Mouse (Mus musculus): ENCODE measurements around the gene Slc9a7. TPM values are rescaled to one million over a fixed set of nuclear protein-coding genes. Genes with fewer than 3 reads are reported as not detected.

Slc9a7 gene
- polyA plus RNA-seq, 1 experiment from 2014 or later = 0.48 TPM

GRCm38 (mm10) chrX:20125481-20125880, 166.1 kb downstream of the Slc9a7 start:
- Histone ChIP-seq H3K9ac (ENCODE audit: low read depth, low read length) (no peak overlapping the region), H3K4me2 (no peak overlapping the region), H3K27ac (ENCODE audit: low read depth, low read length) (no peak overlapping the region), H3K36me3 (ENCODE audit: control insufficient read depth, insufficient read depth, low read length) (no peaks in the 10 kb centered on the region), H3K4me1 (replicated peaks; ENCODE audit: control insufficient read depth, insufficient read depth, low read length) (no peaks in the 10 kb centered on the region), H3K9me3 (ENCODE audit: control insufficient read depth, low read length) (no peaks in the 10 kb centered on the region), H3K4me3 (ENCODE audit: low read depth, low read length) (no peak overlapping the region), H3K27me3 (replicated peaks; ENCODE audit: control insufficient read depth, insufficient read depth, low read length) (no peaks in the 10 kb centered on the region)
- ATAC-seq (replicated peaks; ENCODE audit: low FRiP score) = no peak
- no peak for DNase-seq (ENCODE audit: low spot score)
- 75% methylated on average over 2 of the region's 2 CpGs for WGBS

GRCm38 (mm10) chrX:20117717-20118116, 173.9 kb downstream of the Slc9a7 start:
- Histone ChIP-seq H3K27ac (ENCODE audit: low read depth, low read length) (no peak overlapping the region), H3K4me2 (no peak overlapping the region), H3K4me3 (ENCODE audit: low read depth, low read length) (no peak overlapping the region), H3K27me3 (replicated peaks; ENCODE audit: control insufficient read depth, insufficient read depth, low read length) (no peaks in the 10 kb centered on the region), H3K4me1 (replicated peaks; ENCODE audit: control insufficient read depth, insufficient read depth, low read length) (no peaks in the 10 kb centered on the region), H3K36me3 (ENCODE audit: control insufficient read depth, insufficient read depth, low read length) (no peaks in the 10 kb centered on the region), H3K9ac (ENCODE audit: low read depth, low read length) (no peak overlapping the region), H3K9me3 (ENCODE audit: control insufficient read depth, low read length) (no peaks in the 10 kb centered on the region)
- 63% methylated on average over 2 of the region's 2 CpGs for WGBS
- no peak for ATAC-seq (replicated peaks; ENCODE audit: low FRiP score)
- no peak for DNase-seq (ENCODE audit: low spot score)

- Histone ChIP-seq H3K4me3 (ENCODE audit: low read depth, low read length) (no peak overlapping the region), H3K9ac (ENCODE audit: low read depth, low read length) (no peak overlapping the region), H3K9me3 (ENCODE audit: control insufficient read depth, low read length) (no peaks in the 10 kb centered on the region), H3K36me3 (ENCODE audit: control insufficient read depth, insufficient read depth, low read length) (no peaks in the 10 kb centered on the region), H3K27ac (ENCODE audit: low read depth, low read length) (no peak overlapping the region), H3K4me1 (replicated peaks; ENCODE audit: control insufficient read depth, insufficient read depth, low read length) (no peaks in the 10 kb centered on the region), H3K27me3 (replicated peaks; ENCODE audit: control insufficient read depth, insufficient read depth, low read length) (no peaks in the 10 kb centered on the region), H3K4me2 (no peak overlapping the region)
- ATAC-seq (replicated peaks; ENCODE audit: low FRiP score) = no peak
- WGBS = 45% methylated on average over 4 of the region's 4 CpGs
- no peak for DNase-seq (ENCODE audit: low spot score)
Observed at GRCm38 (mm10) chrX:20070196-20070595, 221.4 kb downstream of the Slc9a7 start.

GRCm38 (mm10) chrX:20066636-20067035, 225.0 kb downstream of the Slc9a7 start:
- H3K4me3 ChIP-seq (ENCODE audit: low read depth, low read length) = no peak overlapping the region
- no peaks in the 10 kb centered on the region for H3K9me3 ChIP-seq (ENCODE audit: control insufficient read depth, low read length)
- H3K4me1 ChIP-seq (replicated peaks; ENCODE audit: control insufficient read depth, insufficient read depth, low read length) = no peaks in the 10 kb centered on the region
- no peak for ATAC-seq (replicated peaks; ENCODE audit: low FRiP score)
- no peak overlapping the region for H3K27ac ChIP-seq (ENCODE audit: low read depth, low read length)
- no peak for DNase-seq (ENCODE audit: low spot score)
- peaks cover 6% of the 10 kb centered on the region; the same call in 1 of the 2 replicates for H3K27me3 ChIP-seq (replicated peaks; ENCODE audit: control insufficient read depth, insufficient read depth, low read length)
- H3K9ac ChIP-seq (ENCODE audit: low read depth, low read length) = no peak overlapping the region
- no peak overlapping the region for H3K4me2 ChIP-seq
- no peaks in the 10 kb centered on the region for H3K36me3 ChIP-seq (ENCODE audit: control insufficient read depth, insufficient read depth, low read length)

- no peak for ATAC-seq (replicated peaks; ENCODE audit: low FRiP score)
- Histone ChIP-seq H3K27me3 (replicated peaks; ENCODE audit: control insufficient read depth, insufficient read depth, low read length) (peaks cover 32% of the 10 kb centered on the region), H3K9me3 (ENCODE audit: control insufficient read depth, low read length) (no peaks in the 10 kb centered on the region; the same call in 1 of the 2 replicates), H3K4me2 (no peak overlapping the region), H3K27ac (ENCODE audit: low read depth, low read length) (no peak overlapping the region), H3K36me3 (ENCODE audit: control insufficient read depth, insufficient read depth, low read length) (no peaks in the 10 kb centered on the region), H3K4me1 (replicated peaks; ENCODE audit: control insufficient read depth, insufficient read depth, low read length) (no peaks in the 10 kb centered on the region), H3K4me3 (ENCODE audit: low read depth, low read length) (no peak overlapping the region), H3K9ac (ENCODE audit: low read depth, low read length) (no peak overlapping the region)
- WGBS = 54% methylated on average over 3 of the region's 3 CpGs
- no peak for DNase-seq (ENCODE audit: low spot score)
Observed at GRCm38 (mm10) chrX:20061764-20062480, 229.7 kb downstream of the Slc9a7 start.

- H3K27me3 ChIP-seq (replicated peaks; ENCODE audit: control insufficient read depth, insufficient read depth, low read length) = peaks cover 32% of the 10 kb centered on the region
- 23% methylated on average over 47 of the region's 47 CpGs for WGBS
- no peak overlapping the region for H3K9ac ChIP-seq (ENCODE audit: low read depth, low read length)
- peak overlapping the region; percentile 42 for H3K4me3 ChIP-seq (ENCODE audit: low read depth, low read length)
- H3K4me1 ChIP-seq (replicated peaks; ENCODE audit: control insufficient read depth, insufficient read depth, low read length) = no peaks in the 10 kb centered on the region
- no peaks in the 10 kb centered on the region; the same call in 1 of the 2 replicates for H3K9me3 ChIP-seq (ENCODE audit: control insufficient read depth, low read length)
- no peak for ATAC-seq (replicated peaks; ENCODE audit: low FRiP score)
- H3K36me3 ChIP-seq (ENCODE audit: control insufficient read depth, insufficient read depth, low read length) = no peaks in the 10 kb centered on the region
- no peak overlapping the region for H3K27ac ChIP-seq (ENCODE audit: low read depth, low read length)
- H3K4me2 ChIP-seq = peak overlapping the region; percentile 65
- peak; percentile 30 for DNase-seq (ENCODE audit: low spot score)
Observed at GRCm38 (mm10) chrX:20060769-20061315, 230.8 kb downstream of the Slc9a7 start.

- peak overlapping the region; percentile 42 for H3K4me3 ChIP-seq (ENCODE audit: low read depth, low read length)
- DNase-seq (ENCODE audit: low spot score) (peak; percentile 32), ATAC-seq (replicated peaks; ENCODE audit: low FRiP score) (no peak)
- H3K9ac ChIP-seq (ENCODE audit: low read depth, low read length) = no peak overlapping the region
- H3K36me3 ChIP-seq (ENCODE audit: control insufficient read depth, insufficient read depth, low read length) = no peaks in the 10 kb centered on the region
- no peaks in the 10 kb centered on the region for H3K4me1 ChIP-seq (replicated peaks; ENCODE audit: control insufficient read depth, insufficient read depth, low read length)
- H3K27ac ChIP-seq (ENCODE audit: low read depth, low read length) = no peak overlapping the region
- no peaks in the 10 kb centered on the region; the same call in 1 of the 2 replicates for H3K9me3 ChIP-seq (ENCODE audit: control insufficient read depth, low read length)
- peak overlapping the region; percentile 65 for H3K4me2 ChIP-seq
- H3K27me3 ChIP-seq (replicated peaks; ENCODE audit: control insufficient read depth, insufficient read depth, low read length) = peaks cover 32% of the 10 kb centered on the region
- 18% methylated on average over 65 of the region's 65 CpGs for WGBS
Observed at GRCm38 (mm10) chrX:20060096-20060768, 231.4 kb downstream of the Slc9a7 start.

- Histone ChIP-seq H3K9me3 (ENCODE audit: control insufficient read depth, low read length) (no peaks in the 10 kb centered on the region; the same call in 1 of the 2 replicates), H3K27ac (ENCODE audit: low read depth, low read length) (no peak within 1 kb of the TSS), H3K4me1 (replicated peaks; ENCODE audit: control insufficient read depth, insufficient read depth, low read length) (no peaks in the 10 kb centered on the region), H3K36me3 (ENCODE audit: control insufficient read depth, insufficient read depth, low read length) (no peaks in the 10 kb centered on the region), H3K4me3 (ENCODE audit: low read depth, low read length) (peak within 1 kb of the TSS; percentile 42), H3K27me3 (replicated peaks; ENCODE audit: control insufficient read depth, insufficient read depth, low read length) (peaks cover 32% of the 10 kb centered on the region), H3K4me2 (peak within 1 kb of the TSS; percentile 65), H3K9ac (ENCODE audit: low read depth, low read length) (no peak within 1 kb of the TSS)
- ATAC-seq (replicated peaks; ENCODE audit: low FRiP score) (peak; percentile 79), DNase-seq (ENCODE audit: low spot score) (peak; percentile 45)
- WGBS = 15% methylated on average over 37 of the region's 40 CpGs
Observed at GRCm38 (mm10) chrX:20059381-20059971, 232.1 kb downstream of the Slc9a7 start, which contains the start of gene Chst7. Gene Chst7, plus strand, starts transcription at chrX:20059560.
